Mouse (Mus musculus) hindbrain, embryonic 16.5 days (tissue): ENCODE results near the gene Pde1a. TPM values are rescaled to one million over a fixed set of nuclear protein-coding genes. Genes with fewer than 3 reads are reported as not detected.

ENCODE experiments used
- ATAC-seq: fragments of 200-750 bp; cut with Nextera tagmentation; 2 replicates; pipeline ENCODE4 v1.8.0; 2017; ENCODE audit warnings: moderate TSS enrichment, moderate library complexity
- H3K27ac ChIP-seq: fragments of 300-500 bp; sonication (generic); 2 replicates; pipeline ENCODE4 v1.5.1; 2014; ENCODE audit warnings: low read depth, mild to moderate bottlenecking, control low read depth, low read length, moderate library complexity
- H3K27me3 ChIP-seq: fragments of 300-500 bp; sonication (generic); replicated peaks from 2 replicates; pipeline ENCODE4 v1.6.1; 2014; ENCODE audit warnings: low read length; ENCODE audit not compliant: control insufficient read depth, insufficient read depth
- H3K36me3 ChIP-seq: fragments of 300-500 bp; sonication (generic); 2 replicates; pipeline ENCODE4 v1.6.1; 2014; ENCODE audit warnings: mild to moderate bottlenecking, low read length, moderate library complexity, mixed read lengths; ENCODE audit not compliant: control insufficient read depth, insufficient read depth
- H3K4me1 ChIP-seq: fragments of 300-500 bp; sonication (generic); 2 replicates; pipeline ENCODE4 v1.6.1; 2014; ENCODE audit warnings: low read depth, low read length; ENCODE audit not compliant: control insufficient read depth, insufficient read depth
- H3K4me2 ChIP-seq: fragments of 300-500 bp; sonication (generic); 2 replicates; pipeline ENCODE4 v1.6.1; 2014; ENCODE audit warnings: mild to moderate bottlenecking, low read length, control low read depth, moderate library complexity
- H3K4me3 ChIP-seq: fragments of 300-500 bp; sonication (generic); 2 replicates; pipeline ENCODE4 v1.5.1; 2014; ENCODE audit warnings: mild to moderate bottlenecking, low read length, control low read depth, moderate library complexity
- H3K9ac ChIP-seq: fragments of 300-500 bp; sonication (generic); 2 replicates; pipeline ENCODE4 v1.6.1; 2014; ENCODE audit warnings: low read depth, mild to moderate bottlenecking, control low read depth, low read length, moderate library complexity
- H3K9me3 ChIP-seq: fragments of 300-500 bp; sonication (generic); 2 replicates; pipeline ENCODE4 v1.6.1; 2014; ENCODE audit warnings: mild to moderate bottlenecking, low read length, moderate library complexity; ENCODE audit not compliant: control insufficient read depth
- WGBS: fragments of 180-500 bp; shearing (Covaris S2); extraction: QIAGEN DNeasy Blood & Tissue Kit; methylation state at CpG from one replicate; pipeline ENCODE4 v1.1.7; 2014; 5-methylcytosine and 5-hydroxymethylcytosine counted together
- polyA plus RNA-seq: library from polyadenylated mRNA; unstranded; fragments of >200 nt; fragmentation: Nextera tagmentation; extraction: Ambion mirVana; gene quantifications from 2 replicates; pipeline ENCODE4 v1.2.1, GENCODE M21; 2015

Pde1a gene
- polyA plus RNA-seq, 1 experiment from 2014 or later: 12.6 TPM

GRCm38 (mm10) chr2:79945898-79946675 is 183.2 kb downstream of the Pde1a start:
- no peaks in the 10 kb centered on the region for H3K36me3 ChIP-seq
- no peaks in the 10 kb centered on the region for H3K4me1 ChIP-seq
- no peak overlapping the region for H3K27ac ChIP-seq
- no peak overlapping the region for H3K4me3 ChIP-seq
- no peak overlapping the region for H3K4me2 ChIP-seq
- ATAC-seq: no peak
- no peak overlapping the region for H3K9ac ChIP-seq
- 63% methylated on average over 8 of the region's 8 CpGs for WGBS
- H3K27me3 ChIP-seq: no peaks in the 10 kb centered on the region
- H3K9me3 ChIP-seq: no peaks in the 10 kb centered on the region

GRCm38 (mm10) chr2:79934660-79935059 is 194.6 kb downstream of the Pde1a start:
- Histone ChIP-seq H3K36me3 (no peaks in the 10 kb centered on the region), H3K9me3 (no peaks in the 10 kb centered on the region), H3K9ac (no peak overlapping the region), H3K27me3 (no peaks in the 10 kb centered on the region), H3K4me2 (no peak overlapping the region), H3K27ac (no peak overlapping the region), H3K4me3 (no peak overlapping the region), H3K4me1 (no peaks in the 10 kb centered on the region)
- no peak for ATAC-seq
- WGBS: 65% methylated on average over 5 of the region's 5 CpGs

GRCm38 (mm10) chr2:79922356-79922755 is 206.9 kb downstream of the Pde1a start:
- Histone ChIP-seq H3K4me2 (no peak overlapping the region), H3K36me3 (no peaks in the 10 kb centered on the region), H3K4me1 (no peaks in the 10 kb centered on the region), H3K27me3 (no peaks in the 10 kb centered on the region), H3K9ac (no peak overlapping the region), H3K9me3 (no peaks in the 10 kb centered on the region), H3K27ac (no peak overlapping the region), H3K4me3 (no peak overlapping the region)
- ATAC-seq: no peak

- ATAC-seq: no peak
Observed at GRCm38 (mm10) chr2:79921375-79921774, 207.9 kb downstream of the Pde1a start.

GRCm38 (mm10) chr2:79920438-79920837 is 208.8 kb downstream of the Pde1a start:
- Histone ChIP-seq H3K4me2 (no peak overlapping the region), H3K36me3 (no peaks in the 10 kb centered on the region), H3K4me1 (no peaks in the 10 kb centered on the region), H3K27ac (no peak overlapping the region), H3K4me3 (no peak overlapping the region), H3K9me3 (no peaks in the 10 kb centered on the region), H3K27me3 (no peaks in the 10 kb centered on the region), H3K9ac (no peak overlapping the region)
- no peak for ATAC-seq
- WGBS: 86% methylated on average over 4 of the region's 4 CpGs

More at GRCm38 (mm10) chr2:79921375-79921774, 207.9 kb downstream of the Pde1a start:
- Histone ChIP-seq H3K27ac (no peak overlapping the region), H3K4me1 (no peaks in the 10 kb centered on the region), H3K9me3 (no peaks in the 10 kb centered on the region), H3K27me3 (no peaks in the 10 kb centered on the region), H3K36me3 (no peaks in the 10 kb centered on the region), H3K4me2 (no peak overlapping the region), H3K4me3 (no peak overlapping the region), H3K9ac (no peak overlapping the region)
- 93% methylated on average over 4 of the region's 4 CpGs for WGBS

- 86% methylated on average over 2 of the region's 2 CpGs for WGBS
- no peak overlapping the region for H3K4me3 ChIP-seq
- no peak for ATAC-seq
- no peaks in the 10 kb centered on the region for H3K36me3 ChIP-seq
- no peak overlapping the region for H3K27ac ChIP-seq
- no peak overlapping the region for H3K9ac ChIP-seq
- no peaks in the 10 kb centered on the region for H3K4me1 ChIP-seq
- H3K4me2 ChIP-seq: no peak overlapping the region
- no peaks in the 10 kb centered on the region for H3K9me3 ChIP-seq
- H3K27me3 ChIP-seq: no peaks in the 10 kb centered on the region
Observed at GRCm38 (mm10) chr2:79901841-79902510, 227.3 kb downstream of the Pde1a start.

GRCm38 (mm10) chr2:79898522-79898921 is 230.7 kb downstream of the Pde1a start:
- ATAC-seq: no peak
- H3K9ac ChIP-seq: no peak overlapping the region
- WGBS: 75% methylated on average over 3 of the region's 3 CpGs
- no peaks in the 10 kb centered on the region for H3K9me3 ChIP-seq
- H3K36me3 ChIP-seq: no peaks in the 10 kb centered on the region
- H3K4me2 ChIP-seq: no peak overlapping the region
- no peaks in the 10 kb centered on the region for H3K27me3 ChIP-seq
- no peaks in the 10 kb centered on the region for H3K4me1 ChIP-seq
- no peak overlapping the region for H3K4me3 ChIP-seq
- H3K27ac ChIP-seq: no peak overlapping the region

GRCm38 (mm10) chr2:79892829-79893228 is 236.4 kb downstream of the Pde1a start:
- ATAC-seq: no peak
- H3K4me3 ChIP-seq: no peak overlapping the region
- no peaks in the 10 kb centered on the region for H3K27me3 ChIP-seq
- no peak overlapping the region for H3K9ac ChIP-seq
- no peak overlapping the region for H3K4me2 ChIP-seq
- H3K36me3 ChIP-seq: no peaks in the 10 kb centered on the region
- 88% methylated on average over 1 of the region's 1 CpGs for WGBS
- no peaks in the 10 kb centered on the region for H3K4me1 ChIP-seq
- H3K9me3 ChIP-seq: no peaks in the 10 kb centered on the region
- no peak overlapping the region for H3K27ac ChIP-seq

GRCm38 (mm10) chr2:79891760-79892570 is 237.3 kb downstream of the Pde1a start:
- no peak overlapping the region for H3K4me3 ChIP-seq
- H3K27ac ChIP-seq: no peak overlapping the region
- no peaks in the 10 kb centered on the region for H3K4me1 ChIP-seq
- 0 out of 2 replicates have a peak, but pooled peaks have one; percentile 50 for ATAC-seq
- no peaks in the 10 kb centered on the region for H3K27me3 ChIP-seq
- H3K36me3 ChIP-seq: no peaks in the 10 kb centered on the region
- no peak overlapping the region for H3K4me2 ChIP-seq
- H3K9me3 ChIP-seq: no peaks in the 10 kb centered on the region
- 79% methylated on average over 5 of the region's 5 CpGs for WGBS
- no peak overlapping the region for H3K9ac ChIP-seq
